Mouse (Mus musculus) layer of hippocampus, postnatal 25 days (tissue): ENCODE data around the gene Brk1. TPM values are rescaled to one million over a fixed set of nuclear protein-coding genes. Genes with fewer than 3 reads are reported as not detected.

Source experiments
- DNase-seq, 2 experiments: peaks; one replicate each; pipeline ENCODE4 v3.0.0; 2022; ENCODE audit warnings: mixed read lengths in 2 of 2, low spot score in 1 of 2; ENCODE audit errors: extremely low spot score in 1 of 2
- total RNA-seq, 2 experiments: library from RNA; stranded (reverse); gene quantifications; 2 replicates each; pipeline ENCODE4 v1.2.3; 2021

Brk1 gene
- 100 to 1,000 TPM; 228 to 246 TPM for total RNA-seq

GRCm38 (mm10) chr6:113604432-113605223 is at the start of gene Brk1:
TSS of gene Brk1 (plus strand) at chr6:113604772.
- DNase-seq: peak; percentile 84 to 88

- DNase-seq: no peak
Observed at GRCm38 (mm10) chr6:113559736-113560135, 44.8 kb upstream of the Brk1 start.

DNA sequence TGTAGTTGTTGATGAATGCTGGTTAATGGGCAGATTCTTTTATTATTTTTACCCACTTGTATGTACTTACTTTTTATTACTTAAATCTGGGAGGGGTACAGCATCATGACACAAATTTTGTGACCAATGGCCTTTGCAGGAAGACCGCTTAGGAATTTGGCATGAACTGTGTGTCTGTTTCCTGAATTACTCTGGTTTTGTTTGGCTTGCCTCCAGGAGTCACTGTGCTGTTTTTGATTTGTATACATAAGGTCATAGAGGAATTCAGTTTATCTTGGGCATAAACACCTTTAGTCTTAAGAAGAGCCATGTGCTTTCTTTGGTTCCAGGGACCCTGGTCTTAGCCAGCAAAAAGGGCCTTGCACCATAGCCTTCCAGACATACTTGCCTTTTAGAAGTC is 40.0 kb upstream of the Brk1 start:
- no peak for DNase-seq

DNA sequence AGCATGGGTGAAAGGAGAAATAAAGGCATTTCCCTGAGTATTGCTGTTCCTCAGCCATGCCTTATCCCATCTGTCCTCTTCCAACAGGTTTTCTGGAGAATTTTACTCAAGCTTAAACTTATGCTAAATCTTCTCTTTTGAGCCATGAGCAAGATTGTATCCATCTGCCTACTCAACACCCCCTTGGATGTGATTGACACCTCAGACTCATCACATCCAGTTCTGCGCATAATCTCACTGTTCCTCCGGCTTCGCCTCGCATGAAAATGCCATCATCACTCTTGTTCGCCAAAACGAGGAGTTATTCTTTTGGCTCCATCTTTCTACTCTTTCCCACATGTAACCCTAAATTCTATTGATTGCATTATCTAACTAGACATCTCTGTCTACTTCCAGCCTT is 28.5 kb upstream of the Brk1 start:
- DNase-seq: no peak

GRCm38 (mm10) chr6:113579306-113579705 is 25.3 kb upstream of the Brk1 start:
- DNase-seq: no peak

DNA sequence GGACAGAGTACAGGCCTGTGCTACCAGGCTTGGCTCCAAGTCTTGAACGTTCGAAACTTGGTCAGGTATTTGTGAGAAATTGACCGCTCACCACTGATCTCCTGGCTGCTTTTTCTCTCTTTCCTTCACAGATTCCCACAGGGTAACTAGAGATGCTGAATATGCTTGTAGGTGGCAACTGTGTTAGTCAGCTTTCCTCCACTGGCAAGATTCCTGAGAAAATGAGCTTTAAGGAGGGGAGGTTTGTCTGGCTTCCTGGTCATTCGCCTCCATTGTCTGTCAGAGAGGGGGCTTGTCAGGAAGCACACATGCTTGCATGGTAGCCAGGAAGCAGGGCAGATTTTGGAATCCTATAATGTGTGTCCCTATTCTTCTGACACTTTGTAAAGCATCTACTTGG is 21.5 kb upstream of the Brk1 start:
- DNase-seq: no peak

DNA sequence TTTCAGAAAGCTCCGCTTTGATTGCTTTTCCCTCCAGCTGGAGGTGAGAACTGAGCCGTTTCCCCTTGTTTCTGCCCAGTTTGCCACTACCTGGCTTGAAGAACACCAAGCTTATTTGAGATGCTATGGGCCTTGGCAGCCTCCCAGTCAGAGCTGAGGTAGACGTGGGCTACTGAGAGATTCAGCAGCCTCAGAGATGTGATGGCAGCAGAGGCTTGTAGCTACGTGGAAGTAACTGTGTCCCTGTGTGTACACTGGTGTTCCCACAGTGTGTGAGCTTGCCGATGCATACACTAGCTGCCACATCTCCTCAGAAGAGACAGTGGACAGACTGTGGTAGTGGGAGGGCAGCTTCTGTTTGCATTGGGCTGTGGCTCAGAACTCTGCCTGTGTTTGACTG is 19.5 kb upstream of the Brk1 start:
- DNase-seq: no peak

- no peak for DNase-seq
Observed at GRCm38 (mm10) chr6:113586466-113587183, 17.9 kb upstream of the Brk1 start.

DNA sequence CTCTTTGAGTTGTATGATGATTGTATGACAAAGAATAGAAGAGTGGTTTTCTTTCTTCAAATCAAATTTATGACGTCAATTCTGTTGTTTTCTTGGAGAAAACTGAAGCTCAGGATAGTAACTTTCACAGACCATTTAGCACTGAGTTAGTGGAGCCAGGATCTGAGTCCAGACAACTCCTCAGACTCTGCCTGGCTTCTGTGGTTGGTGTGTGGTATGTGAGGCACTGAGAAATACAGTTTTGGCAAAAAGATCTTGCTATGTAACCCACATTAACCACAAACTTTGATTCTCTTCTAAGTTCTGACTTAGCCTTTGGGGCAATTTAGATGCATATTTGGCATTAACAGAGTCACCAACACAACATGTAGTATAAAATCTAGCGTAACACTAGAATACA is 11.9 kb upstream of the Brk1 start:
- DNase-seq: no peak

GRCm38 (mm10) chr6:113597945-113598344 is 6.6 kb upstream of the Brk1 start:
- DNase-seq: no peak

DNA sequence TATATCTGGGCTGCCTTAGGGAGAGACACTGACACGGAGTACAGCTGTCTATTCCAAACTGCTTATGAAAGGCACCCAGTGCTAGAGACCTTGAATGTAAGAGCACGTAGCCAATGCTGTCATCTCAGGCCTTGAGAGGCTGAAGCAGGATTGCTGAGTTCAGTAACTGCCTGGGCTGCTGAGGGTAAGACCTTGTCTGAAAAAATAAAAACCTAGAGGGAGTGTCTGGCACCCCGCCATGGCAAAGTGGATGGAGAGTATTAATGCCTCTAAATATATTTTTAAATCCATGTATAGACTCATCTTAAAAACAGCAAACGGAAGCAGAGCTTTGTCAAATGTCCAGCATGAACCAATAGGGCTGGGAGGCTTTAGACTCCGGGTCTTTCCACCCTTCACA is 4.7 kb upstream of the Brk1 start:
- DNase-seq: no peak

- DNase-seq: no peak
Observed at GRCm38 (mm10) chr6:113600543-113601139, 3.9 kb upstream of the Brk1 start, which contains the start of gene Fancd2os. TSS of gene Fancd2os (minus strand) at chr6:113600715.

DNA sequence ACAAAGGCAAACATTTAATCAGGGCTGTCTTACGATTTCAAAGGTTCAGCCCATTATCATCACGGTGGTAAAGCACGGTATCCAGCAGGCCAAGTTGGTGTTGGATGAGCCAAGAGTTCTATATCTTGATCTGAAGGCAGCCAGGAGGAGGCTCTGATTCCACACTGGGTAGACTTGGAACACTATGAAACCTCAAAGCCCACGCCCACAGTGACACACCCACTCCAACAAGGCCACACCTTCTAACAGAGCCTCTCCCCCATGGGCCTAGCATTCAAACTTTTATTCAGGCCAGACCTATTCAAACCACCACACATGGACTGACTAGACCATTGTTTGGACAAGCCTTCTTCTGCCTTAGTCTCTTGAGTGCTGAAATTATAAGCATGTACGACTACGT is 1.8 kb upstream of the Brk1 start:
- no peak for DNase-seq

- DNase-seq: no peak
Observed at GRCm38 (mm10) chr6:113603993-113604392, 579 bp upstream of the Brk1 start.

DNA sequence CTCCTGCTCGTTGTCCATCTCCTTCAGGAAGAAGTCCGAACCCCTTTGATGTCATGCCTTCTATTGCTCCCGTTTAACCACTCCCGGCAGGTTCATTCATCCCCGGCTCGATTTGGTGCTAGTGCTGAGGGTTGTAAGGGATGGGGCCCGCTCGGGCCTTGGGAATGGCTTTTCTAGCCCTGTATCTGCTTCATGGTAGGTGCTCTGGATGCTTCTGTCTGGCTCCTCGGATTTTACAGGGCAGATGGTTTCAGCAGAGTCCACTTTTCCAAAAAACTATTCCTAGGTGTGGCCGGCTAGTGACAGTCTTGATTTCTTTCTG is 613 bp downstream of the Brk1 start:
- DNase-seq: no peak

DNA sequence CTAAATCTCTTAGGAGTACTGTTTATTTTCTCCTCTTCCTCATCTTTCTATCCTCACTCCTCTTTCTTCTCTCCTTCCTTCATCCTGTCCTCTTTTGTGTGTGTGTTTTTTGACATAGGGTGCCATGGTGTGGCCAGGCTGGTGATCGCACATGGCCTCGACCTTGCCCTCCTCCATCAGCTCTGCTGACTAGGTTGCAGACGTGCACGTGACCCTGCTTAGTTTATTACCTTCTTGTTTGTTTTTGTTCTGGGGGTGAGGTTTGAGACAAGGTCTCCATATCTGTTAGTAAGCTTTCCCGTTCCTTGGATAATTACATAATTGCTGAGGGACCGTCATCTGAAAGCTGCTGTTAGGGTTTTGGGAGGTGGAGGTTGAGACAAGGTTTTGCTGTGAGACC is 4.3 kb downstream of the Brk1 start:
- no peak for DNase-seq

GRCm38 (mm10) chr6:113609293-113609692 is 4.7 kb downstream of the Brk1 start:
- no peak for DNase-seq

GRCm38 (mm10) chr6:113612258-113612969 is 7.8 kb downstream of the Brk1 start:
- DNase-seq: no peak

DNA sequence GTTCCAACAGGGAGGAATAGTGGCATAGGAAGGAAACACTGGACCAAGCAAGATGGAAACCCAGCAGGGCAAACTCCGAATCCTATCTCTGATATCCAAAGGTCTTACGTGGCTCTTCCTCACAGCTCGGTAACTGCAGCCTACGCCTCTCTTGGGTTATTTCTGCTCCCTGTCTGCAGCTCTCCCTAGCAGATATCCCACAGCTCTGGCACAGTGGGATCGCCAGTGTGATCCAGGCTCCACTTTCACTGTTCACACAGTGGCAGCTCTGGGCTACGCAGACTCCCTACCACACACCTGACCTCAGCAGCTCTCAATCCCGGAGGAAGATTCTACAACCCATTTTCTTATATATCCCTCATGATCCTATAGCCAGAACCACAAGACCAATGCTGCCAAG is 9.6 kb downstream of the Brk1 start:
- DNase-seq: no peak

DNA sequence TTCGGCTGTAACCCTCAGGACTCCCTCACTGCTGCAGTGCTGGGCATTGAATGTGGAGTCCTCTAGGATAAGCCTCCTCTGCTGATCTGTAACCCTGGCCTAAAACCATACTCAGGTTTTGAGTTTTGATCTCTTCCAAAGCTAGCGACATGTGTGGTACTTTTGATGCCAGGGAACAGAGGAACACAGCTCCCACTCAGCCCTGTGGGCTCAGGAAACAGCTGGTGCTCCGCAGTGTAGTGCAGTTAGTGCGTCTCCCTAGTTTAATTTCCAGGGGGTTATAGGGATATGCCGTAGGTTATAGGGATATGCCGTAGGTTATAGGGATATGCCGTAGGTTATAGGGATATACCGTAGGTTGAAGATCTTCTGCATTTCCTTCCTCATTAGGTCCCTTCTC is 10.4 kb downstream of the Brk1 start:
- DNase-seq: no peak

DNA sequence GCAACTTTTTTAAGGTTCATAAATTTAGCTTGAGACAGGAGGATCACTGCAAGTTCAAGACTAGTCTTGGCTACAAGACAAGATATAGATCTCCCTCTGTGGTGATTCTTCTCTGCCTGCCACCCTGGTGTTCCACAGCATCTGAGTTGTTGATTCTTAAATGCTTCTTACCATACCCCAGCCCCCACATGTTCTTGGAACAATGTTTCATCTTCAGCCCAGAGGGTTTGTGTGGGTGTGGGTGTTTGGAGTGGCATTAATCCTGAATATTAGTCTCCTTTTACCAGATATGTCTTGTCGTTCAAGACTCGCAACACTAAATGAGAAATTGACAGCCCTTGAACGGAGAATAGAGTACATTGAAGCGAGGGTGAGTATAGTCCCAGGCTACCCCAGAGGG is 10.9 kb downstream of the Brk1 start:
- DNase-seq: no peak
